Mouse (Mus musculus) lung, postnatal 36 days (tissue): ENCODE data around the gene Gm12169.
"Not testable (repeated sequence)": the region's sequence is repeated elsewhere in the genome, so short reads cannot be mapped to it uniquely, and the experiment has no call there.

Experiments used
- DNase-seq: peaks from one replicate; pipeline ENCODE4 v3.0.0; 2022; ENCODE audit warnings: mixed read lengths

The Gm12169 gene

DNA sequence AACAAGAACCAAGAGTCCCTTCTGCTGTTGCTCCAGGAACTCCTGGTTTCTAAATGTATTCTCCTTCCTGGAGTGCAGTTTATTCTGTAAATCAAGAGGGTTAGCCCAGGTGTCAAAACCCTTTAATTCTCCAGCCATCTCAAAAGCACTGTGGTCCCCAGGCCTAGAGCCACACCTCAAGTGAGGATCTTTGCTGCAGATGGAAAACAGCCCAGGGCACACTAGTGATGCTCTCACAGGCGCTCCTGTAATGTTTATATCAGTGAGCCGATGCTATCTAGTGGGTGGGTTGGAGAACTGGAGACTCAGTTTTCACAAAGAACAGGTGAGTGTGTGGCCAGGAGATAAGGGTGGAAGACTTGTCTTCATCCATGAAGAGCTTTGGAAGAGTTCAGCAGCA, at the start of gene Gm12169:
TSS of gene Gm12169 (plus strand) at position 301 of the 400 bp plus-strand sequence.
- DNase-seq = no peak

DNA sequence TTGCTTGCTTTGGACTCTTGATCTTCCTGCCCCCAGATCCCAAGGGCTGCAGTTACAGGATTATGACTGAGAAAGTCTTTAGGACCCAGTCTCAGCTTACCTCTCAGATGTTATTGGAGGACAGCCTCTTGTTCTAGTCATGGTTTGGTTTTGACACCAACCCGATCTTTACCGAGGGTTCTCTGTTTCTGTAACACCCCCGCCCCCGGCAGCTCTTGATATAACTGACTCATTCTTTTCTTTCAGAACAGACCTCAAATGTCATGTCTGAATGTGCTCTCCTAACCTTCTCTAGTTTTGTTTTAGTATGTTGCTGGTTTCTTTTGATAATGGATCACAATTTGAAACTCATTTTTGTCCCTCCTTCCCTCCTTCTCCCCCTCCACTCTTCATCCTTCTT, 49.8 kb upstream of the Gm12169 start:
- DNase-seq = no peak

- DNase-seq = peak; percentile 24
Measured at GRCm38 (mm10) chr11:46479311-46479710, 44.7 kb upstream of the Gm12169 start.

GRCm38 (mm10) chr11:46480517-46480916, 43.5 kb upstream of the Gm12169 start:
- DNase-seq = peak; percentile 47

DNA sequence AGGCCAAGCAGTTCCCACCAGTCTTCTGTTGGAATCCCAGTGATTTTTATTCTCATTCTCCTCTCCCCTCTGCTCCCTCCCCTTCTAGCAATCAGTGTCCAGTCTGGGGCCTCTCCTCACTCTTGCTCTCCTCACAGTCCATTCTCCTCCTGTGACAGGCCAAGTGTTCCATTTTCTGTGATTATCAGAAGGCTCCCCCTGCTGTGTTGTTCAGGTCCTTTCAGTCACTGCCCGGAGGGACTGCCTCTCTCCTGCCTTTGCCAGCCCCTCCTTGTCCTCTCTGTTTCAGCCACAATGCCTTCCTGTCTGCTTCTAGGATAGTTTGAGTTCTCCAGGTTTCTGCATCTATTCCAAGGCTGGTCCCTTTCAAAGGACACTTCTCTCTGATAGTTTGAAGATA, 35.8 kb upstream of the Gm12169 start:
- no peak for DNase-seq

GRCm38 (mm10) chr11:46488650-46489049, 35.4 kb upstream of the Gm12169 start:
- DNase-seq = no peak

- no peak for DNase-seq
Measured at GRCm38 (mm10) chr11:46507146-46507545, 16.9 kb upstream of the Gm12169 start.

DNA sequence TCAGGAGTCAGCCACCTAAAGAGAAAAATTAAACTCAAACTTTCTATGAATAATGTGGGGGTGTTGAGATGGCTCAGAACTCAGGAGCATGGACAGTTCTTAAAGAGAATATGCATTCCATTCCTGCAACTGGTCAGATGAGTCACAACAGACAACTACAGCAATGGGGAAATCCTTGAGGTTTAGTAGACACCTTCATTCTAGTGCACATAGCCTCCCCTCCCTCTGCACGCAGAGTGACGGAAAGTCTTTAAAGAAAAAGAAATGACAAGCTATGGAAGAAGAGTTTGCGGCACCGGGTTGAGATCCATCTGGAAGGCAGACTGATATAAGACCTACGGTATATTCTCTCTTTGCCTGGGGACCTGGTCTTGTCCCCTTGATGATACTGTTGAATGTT, 14.1 kb upstream of the Gm12169 start:
- no peak for DNase-seq

DNA sequence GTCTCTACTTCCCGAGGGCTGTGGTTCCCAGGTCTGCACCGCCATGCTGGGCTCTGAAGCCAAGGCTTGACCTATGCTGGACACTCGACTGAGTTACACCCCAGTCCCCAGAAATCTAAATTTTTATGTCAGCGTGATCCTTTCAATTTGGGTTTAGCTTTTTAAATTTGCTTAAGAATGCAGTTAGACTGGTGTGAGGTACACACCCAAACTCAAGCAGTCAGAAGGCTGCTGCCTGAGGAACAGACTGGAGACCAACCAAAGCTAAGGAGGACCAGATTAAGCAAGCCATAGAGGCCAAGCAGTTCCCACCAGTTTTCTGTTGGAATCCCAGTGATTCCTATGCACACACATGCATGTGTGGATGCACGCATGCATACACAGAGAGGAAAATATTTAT, 2.7 kb upstream of the Gm12169 start:
- DNase-seq = not testable (repeated sequence)

GRCm38 (mm10) chr11:46522719-46523118, 1.3 kb upstream of the Gm12169 start:
- peak; percentile 18 for DNase-seq

DNA sequence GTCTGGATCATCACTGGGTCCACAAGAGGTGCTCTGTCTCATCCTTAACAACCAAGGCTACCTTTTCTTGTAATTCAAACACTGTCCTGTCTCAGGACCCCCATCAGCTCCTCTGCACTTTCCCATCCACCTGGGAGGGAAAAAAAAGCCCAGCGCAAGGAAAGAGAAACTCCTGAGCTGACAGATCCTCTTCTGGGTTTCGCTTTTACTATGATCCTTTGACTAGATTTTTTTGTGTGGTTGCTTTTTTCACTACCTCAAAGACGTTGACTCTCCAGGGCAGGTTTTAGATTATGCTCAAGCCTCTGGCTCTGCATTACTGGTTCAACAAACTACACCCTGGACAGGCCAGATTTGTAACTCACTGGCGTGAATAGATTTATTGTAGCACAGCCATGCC, 6.1 kb downstream of the Gm12169 start:
- peak; percentile 6 for DNase-seq

DNA sequence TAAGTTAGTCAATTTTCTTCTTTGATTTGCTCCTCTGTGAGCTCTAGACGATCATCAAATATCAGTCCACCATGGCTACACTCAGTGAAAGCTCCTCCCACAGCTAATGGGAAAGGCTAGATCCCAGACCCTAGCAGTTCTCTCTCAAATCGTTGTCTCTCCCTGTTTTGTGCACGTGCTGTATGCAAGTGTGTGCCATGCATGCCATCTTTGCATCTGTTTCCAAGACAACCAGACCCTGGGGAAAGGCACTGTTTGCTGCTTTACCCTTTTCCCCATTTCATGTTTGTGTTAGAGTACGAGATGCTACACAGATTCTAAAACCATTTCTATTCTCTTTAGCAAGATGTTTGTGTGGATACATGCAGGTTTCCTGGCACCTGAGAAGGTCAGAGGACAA, 13.0 kb downstream of the Gm12169 start:
- no peak for DNase-seq

DNA sequence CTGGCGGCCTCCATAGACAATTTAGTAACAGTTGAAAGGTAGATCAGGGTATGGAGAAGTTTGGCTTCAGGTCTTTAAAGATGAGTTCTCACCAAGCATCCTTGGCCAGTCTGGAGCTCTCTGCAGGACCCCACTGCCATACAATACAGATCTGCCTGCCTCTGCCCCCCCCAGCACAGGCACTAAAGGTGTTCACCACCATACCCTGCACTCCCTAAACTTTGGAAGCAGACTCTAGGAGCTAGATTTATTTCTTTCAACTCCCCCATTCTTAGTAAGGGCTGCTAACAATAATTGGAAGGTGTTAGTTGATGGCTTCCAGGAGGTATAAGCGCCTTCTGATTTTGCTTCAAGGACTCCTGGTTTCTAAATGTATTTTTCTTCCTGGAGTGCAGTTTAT, 19.5 kb downstream of the Gm12169 start:
- DNase-seq = peak; percentile 8

- DNase-seq = no peak
Measured at GRCm38 (mm10) chr11:46549721-46550120, 25.7 kb downstream of the Gm12169 start.

DNA sequence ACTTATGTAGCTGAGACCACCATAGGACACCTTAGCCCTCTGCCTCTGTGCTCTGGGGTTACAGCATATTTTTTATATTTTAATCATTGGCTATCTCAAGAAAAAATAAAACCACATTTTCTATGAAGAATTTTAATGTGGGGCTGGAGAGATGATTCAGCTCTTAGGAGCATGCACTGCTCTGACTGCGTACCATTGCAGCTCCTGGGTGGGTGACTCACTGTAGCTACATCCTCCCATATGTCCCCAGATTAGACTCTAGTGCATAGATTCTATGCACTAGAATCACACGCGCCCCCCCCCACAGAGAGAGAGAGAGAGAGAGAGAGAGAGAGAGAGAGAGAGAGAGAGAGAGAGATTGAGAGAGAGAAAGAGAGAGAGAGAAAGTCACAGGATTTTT, 28.7 kb downstream of the Gm12169 start:
- no peak for DNase-seq

GRCm38 (mm10) chr11:46561096-46561495, 37.1 kb downstream of the Gm12169 start:
- DNase-seq = no peak

GRCm38 (mm10) chr11:46564671-46565070, 40.7 kb downstream of the Gm12169 start:
- peak; percentile 55 for DNase-seq

DNA sequence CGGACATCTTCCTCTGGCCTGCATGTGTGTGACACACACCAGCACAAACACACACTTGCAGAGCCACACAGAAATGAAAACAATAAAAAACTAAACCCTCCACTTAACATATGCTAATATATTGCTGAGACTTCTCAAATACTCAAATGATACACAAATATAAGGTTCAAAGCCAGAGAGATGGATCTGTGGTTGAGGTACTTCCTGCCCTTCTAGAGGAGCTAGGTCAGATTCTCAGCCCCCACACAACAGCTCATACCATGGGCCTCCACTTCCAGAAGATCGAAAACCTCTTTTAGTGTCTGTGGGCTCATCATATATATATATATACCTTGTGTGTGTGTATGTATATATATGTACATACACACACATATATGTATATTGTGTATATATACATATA, 42.0 kb downstream of the Gm12169 start:
- DNase-seq = no peak

GRCm38 (mm10) chr11:46569107-46569506, 45.1 kb downstream of the Gm12169 start:
- DNase-seq = peak; percentile 6

GRCm38 (mm10) chr11:46571327-46571726, 47.3 kb downstream of the Gm12169 start, which contains the start of gene BC053393:
BC053393 (plus strand) TSS chr11:46571536.
- DNase-seq = no peak

GRCm38 (mm10) chr11:46578771-46579281, 54.8 kb downstream of the Gm12169 start:
- DNase-seq = no peak

DNA sequence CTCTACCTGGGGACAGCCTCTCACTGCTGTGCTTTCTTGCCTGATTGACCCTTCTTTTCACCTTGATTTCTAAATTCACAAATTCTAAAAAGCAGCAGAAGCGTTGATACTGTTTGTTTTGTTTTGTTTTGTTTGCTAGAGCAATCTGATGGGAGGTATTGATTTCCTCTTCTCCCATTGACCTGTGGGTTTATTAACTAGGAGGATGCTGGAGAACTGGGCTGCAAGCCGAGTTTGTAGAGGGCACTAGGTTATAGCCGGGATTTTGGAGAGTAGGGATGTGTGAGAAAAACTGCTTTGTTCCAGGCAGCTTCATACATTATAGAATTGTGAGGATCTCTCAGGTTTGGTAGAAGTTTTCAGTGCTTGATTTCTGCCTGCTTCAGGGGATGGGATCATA, 56.4 kb downstream of the Gm12169 start:
- no peak for DNase-seq

DNA sequence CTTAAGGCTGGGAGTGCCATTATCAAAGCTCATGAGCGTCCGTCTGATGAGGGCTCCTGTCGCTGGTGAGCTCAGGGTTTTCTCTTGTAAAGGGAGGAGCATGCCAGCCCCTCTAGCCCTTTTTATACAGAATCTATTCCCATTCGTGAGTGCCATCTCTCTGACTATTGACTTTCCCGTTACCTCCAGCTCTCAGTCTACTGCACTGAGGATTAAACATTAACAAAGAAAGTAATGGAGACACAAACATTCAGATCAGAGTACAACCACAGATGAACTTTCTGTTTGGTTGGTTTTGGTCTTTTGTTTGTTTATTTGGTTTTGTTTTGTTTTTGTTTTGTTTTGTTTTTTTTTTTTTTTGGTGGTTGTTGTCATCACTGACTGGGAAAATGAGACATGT, 58.7 kb downstream of the Gm12169 start:
- no peak for DNase-seq
